Mouse (Mus musculus): ENCODE results near the gene Gnrhr.

DNA sequence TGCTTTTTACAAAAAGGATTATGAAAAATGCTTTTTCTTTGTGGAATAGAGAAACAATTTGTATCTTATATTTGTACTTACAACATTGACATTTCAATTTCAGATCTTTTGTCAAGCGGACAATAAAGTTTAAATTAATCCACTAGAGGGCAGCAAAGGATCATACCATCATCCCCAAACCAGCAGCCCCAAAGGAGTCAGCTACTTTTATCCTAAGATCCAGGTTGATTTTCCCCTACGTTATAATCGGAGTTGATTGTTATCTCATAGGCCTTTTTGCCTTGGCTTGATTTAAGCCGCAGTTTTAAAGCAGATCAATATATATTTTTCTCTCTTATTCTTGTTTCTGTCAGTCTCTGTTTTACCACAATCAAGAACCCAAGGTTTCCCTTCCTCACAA, 6.3 kb downstream of the Gnrhr start:
- TF ChIP-seq USF1 (IDR thresholded peaks at IDR 0.05; ENCODE audit: low read depth), result no peak
- TF ChIP-seq POLR2A (IDR thresholded peaks at IDR 0.05; ENCODE audit: insufficient read length, low read depth), result no peak
- no peak for TF ChIP-seq TCF3 (IDR thresholded peaks at IDR 0.05; ENCODE audit: insufficient read length, low read depth)
